Mouse (Mus musculus) heart, embryonic 13.5 days (tissue): ENCODE results near the gene Defb20. TPM values are rescaled to one million over a fixed set of nuclear protein-coding genes. Genes with fewer than 3 reads are reported as not detected.
"Not testable (repeated sequence)": the region's sequence is repeated elsewhere in the genome, so short reads cannot be mapped to it uniquely, and the experiment has no call there.

Source experiments
- ATAC-seq: fragments of 200-750 bp; cut with Nextera tagmentation; 2 replicates; pipeline ENCODE4 v1.8.0; 2017; ENCODE audit warnings: moderate TSS enrichment; ENCODE audit not compliant: insufficient number of reproducible peaks, low FRiP score, low TSS enrichment; ENCODE audit errors: extremely low read depth
- H3K27ac ChIP-seq: fragments of 300-500 bp; sonication (generic); replicated peaks from 2 replicates; pipeline ENCODE4 v1.5.1; 2015; ENCODE audit warnings: moderate library complexity, mild to moderate bottlenecking, inconsistent platforms
- H3K27me3 ChIP-seq: fragments of 300-500 bp; sonication (generic); replicated peaks from 2 replicates; pipeline ENCODE4 v1.6.1; 2015; ENCODE audit warnings: mild to moderate bottlenecking, inconsistent platforms
- H3K36me3 ChIP-seq: fragments of 300-500 bp; sonication (generic); 2 replicates; pipeline ENCODE4 v1.6.1; 2015; ENCODE audit warnings: mild to moderate bottlenecking, inconsistent platforms
- H3K4me1 ChIP-seq: fragments of 300-500 bp; sonication (generic); 2 replicates; pipeline ENCODE4 v1.6.1; 2015; ENCODE audit warnings: inconsistent platforms
- H3K4me2 ChIP-seq: fragments of 300-500 bp; sonication (generic); 2 replicates; pipeline ENCODE4 v1.6.1; 2015; ENCODE audit warnings: inconsistent platforms, mild to moderate bottlenecking, moderate library complexity
- H3K4me3 ChIP-seq: fragments of 300-500 bp; sonication (generic); 2 replicates; pipeline ENCODE4 v1.5.1; 2015; ENCODE audit warnings: moderate library complexity, mild to moderate bottlenecking, inconsistent platforms
- H3K9ac ChIP-seq: fragments of 300-500 bp; sonication (generic); 2 replicates; pipeline ENCODE4 v1.6.1; 2015; ENCODE audit warnings: inconsistent platforms, mild to moderate bottlenecking, moderate library complexity
- H3K9me3 ChIP-seq: fragments of 300-500 bp; sonication (generic); 2 replicates; pipeline ENCODE4 v1.6.1; 2016; ENCODE audit warnings: inconsistent platforms
- WGBS: fragments of 180-500 bp; shearing (Covaris S2); methylation state at CpG from one replicate; pipeline ENCODE4 v1.1.7; 2015; ENCODE audit warnings: mixed read lengths; 5-methylcytosine and 5-hydroxymethylcytosine counted together
- polyA plus RNA-seq: library from polyadenylated mRNA; unstranded; fragments of >200 nt; fragmentation: Nextera tagmentation; extraction: Ambion mirVana; gene quantifications from 2 replicates; pipeline ENCODE4 v1.2.1, GENCODE M21; 2015

Gene Defb20
- not detected in 2 replicates for polyA plus RNA-seq

- Histone ChIP-seq H3K9me3 (no peaks in the 10 kb centered on the region), H3K4me1 (no peaks in the 10 kb centered on the region), H3K27me3 (peaks cover 7% of the 10 kb centered on the region; the same call in 1 of the 2 replicates), H3K36me3 (no peaks in the 10 kb centered on the region), H3K9ac (no peak within 1 kb of the TSS), H3K4me2 (no peak within 1 kb of the TSS), H3K27ac (no peak within 1 kb of the TSS), H3K4me3 (no peak within 1 kb of the TSS)
- no peak for ATAC-seq
- WGBS, result 52% methylated on average over 2 of the region's 2 CpGs
Measured at GRCm38 (mm10) chr2:152476763-152477162, at the start of gene Defb20. TSS of gene Defb20 (plus strand) at chr2:152477063.

GRCm38 (mm10) chr2:152427493-152427892, 49.4 kb upstream of the Defb20 start:
- Histone ChIP-seq H3K36me3 (no peaks in the 10 kb centered on the region), H3K4me2 (peak overlapping the region; percentile 61), H3K4me1 (peaks cover 23% of the 10 kb centered on the region), H3K9me3 (peaks cover 5% of the 10 kb centered on the region; the same call in 1 of the 2 replicates), H3K27ac (no peak overlapping the region), H3K4me3 (peak overlapping the region; percentile 25), H3K27me3 (no peaks in the 10 kb centered on the region), H3K9ac (peak overlapping the region; percentile 45)
- ATAC-seq, result no peak
- 9% methylated on average over 12 of the region's 12 CpGs for WGBS

DNA sequence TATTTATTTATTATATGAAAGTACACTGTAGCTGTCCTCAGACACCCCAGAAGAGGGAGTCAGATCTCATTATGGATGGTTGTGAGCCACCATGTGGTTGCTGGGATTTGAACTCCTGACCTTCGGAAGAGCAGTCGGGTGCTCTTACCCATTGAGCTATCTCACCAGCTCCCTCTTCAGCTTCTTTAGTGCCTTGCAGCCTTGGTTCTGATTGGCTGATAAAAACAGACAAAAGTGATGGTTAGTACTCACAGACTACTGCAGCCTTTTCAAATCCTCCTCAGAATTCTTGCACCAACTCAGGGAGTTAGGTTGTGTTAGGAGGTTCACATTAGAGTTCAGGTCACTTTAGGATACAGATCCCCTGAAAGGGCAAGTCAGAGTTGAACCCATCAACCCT, 48.4 kb upstream of the Defb20 start:
- not testable (repeated sequence) for H3K9me3 ChIP-seq, ATAC-seq, H3K4me3 ChIP-seq, H3K27me3 ChIP-seq, H3K36me3 ChIP-seq, H3K27ac ChIP-seq, H3K9ac ChIP-seq, H3K4me2 ChIP-seq
- WGBS, result 83% methylated on average over 2 of the region's 2 CpGs
- H3K4me1 ChIP-seq, result peaks cover 23% of the 10 kb centered on the region

- no peak overlapping the region for H3K4me3 ChIP-seq
- H3K27ac ChIP-seq, result peak overlapping the region; percentile 96
- H3K4me2 ChIP-seq, result peak overlapping the region; percentile 69
- no peaks in the 10 kb centered on the region for H3K27me3 ChIP-seq
- ATAC-seq, result peak; percentile 51; the same call in 1 of the 2 replicates
- no peaks in the 10 kb centered on the region for H3K9me3 ChIP-seq
- H3K36me3 ChIP-seq, result no peaks in the 10 kb centered on the region
- 25% methylated on average over 7 of the region's 7 CpGs for WGBS
- peak overlapping the region; percentile 78 for H3K9ac ChIP-seq
- peaks cover 24% of the 10 kb centered on the region for H3K4me1 ChIP-seq
Measured at GRCm38 (mm10) chr2:152436405-152436901, 40.4 kb upstream of the Defb20 start.

DNA sequence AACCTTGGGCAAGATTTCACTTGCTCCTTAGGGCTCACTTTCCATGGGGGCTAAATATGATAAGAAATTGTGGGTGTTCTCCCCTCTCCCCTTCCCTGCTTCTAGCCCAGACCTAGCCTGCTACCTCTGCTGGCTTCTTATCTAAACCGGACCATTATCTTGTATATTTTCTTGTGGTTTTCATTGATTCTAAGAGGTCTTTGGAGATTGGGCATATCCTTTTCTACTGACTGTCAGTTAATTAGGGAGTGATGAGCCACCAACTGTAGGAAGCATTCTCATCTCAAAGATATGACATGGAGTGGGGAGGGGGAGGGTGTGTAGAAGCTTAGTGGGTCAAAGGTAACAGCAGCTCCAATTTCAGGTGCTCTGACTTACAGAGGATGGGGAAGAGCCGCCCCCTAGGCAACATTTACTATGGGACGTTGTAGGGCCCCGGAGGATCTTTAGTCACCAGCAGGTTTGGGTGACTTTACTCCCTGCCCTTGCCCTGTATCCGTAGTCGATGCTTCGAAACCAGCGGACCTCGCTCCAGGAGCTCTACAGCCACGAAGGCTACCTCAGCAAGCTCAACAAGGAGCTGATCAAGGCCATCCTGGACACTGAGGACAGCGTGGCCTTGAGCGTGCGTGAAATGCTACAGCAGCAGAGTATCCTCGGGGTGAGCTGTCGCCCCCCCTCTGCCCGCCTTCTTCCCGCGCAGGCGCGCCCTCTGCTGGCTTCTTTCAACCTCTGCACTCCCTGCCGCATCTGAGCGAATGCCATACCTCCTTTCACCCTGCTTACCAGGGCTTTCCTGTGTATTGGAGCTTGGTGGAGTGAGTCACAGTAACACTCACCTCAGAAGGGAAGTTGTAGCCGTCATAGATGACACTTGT, 39.6 kb upstream of the Defb20 start:
- Histone ChIP-seq H3K9me3 (no peaks in the 10 kb centered on the region), H3K4me1 (peaks cover 24% of the 10 kb centered on the region), H3K4me2 (peak overlapping the region; percentile 69), H3K27ac (peak overlapping the region; percentile 96), H3K27me3 (no peaks in the 10 kb centered on the region), H3K9ac (peak overlapping the region; percentile 78), H3K36me3 (no peaks in the 10 kb centered on the region), H3K4me3 (peak overlapping the region; percentile 38)
- WGBS, result 4% methylated on average over 23 of the region's 23 CpGs
- 0 out of 2 replicates have a peak, but pooled peaks have one; percentile 43 for ATAC-seq

GRCm38 (mm10) chr2:152438963-152439362, 37.9 kb upstream of the Defb20 start:
- no peak overlapping the region for H3K4me3 ChIP-seq
- H3K36me3 ChIP-seq, result no peaks in the 10 kb centered on the region
- no peak overlapping the region for H3K9ac ChIP-seq
- H3K4me1 ChIP-seq, result peaks cover 24% of the 10 kb centered on the region
- no peak overlapping the region for H3K4me2 ChIP-seq
- H3K27ac ChIP-seq, result no peak overlapping the region
- ATAC-seq, result no peak
- no peaks in the 10 kb centered on the region for H3K9me3 ChIP-seq
- WGBS, result 81% methylated on average over 1 of the region's 1 CpGs
- H3K27me3 ChIP-seq, result no peaks in the 10 kb centered on the region

DNA sequence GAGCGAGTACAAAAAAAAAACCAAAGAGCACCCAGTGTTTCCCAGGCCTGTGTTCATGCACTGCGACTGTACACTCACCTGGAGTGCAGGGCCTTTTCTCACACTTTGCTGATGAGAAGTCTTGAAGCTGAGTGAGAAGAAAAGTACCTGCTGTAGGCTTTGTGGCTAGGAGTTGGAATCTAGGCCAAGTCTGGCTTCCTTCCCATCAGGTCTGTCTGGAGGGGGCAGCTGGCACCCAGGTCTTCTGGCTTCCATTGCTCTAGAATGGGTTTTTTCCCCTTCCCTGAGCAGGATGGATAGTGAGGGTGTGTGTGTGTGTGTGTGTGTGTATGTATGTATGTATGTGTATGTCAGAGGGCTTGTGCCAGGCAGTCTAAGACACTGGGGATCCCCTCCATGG, 37.0 kb upstream of the Defb20 start:
- ATAC-seq, result no peak
- Histone ChIP-seq H3K4me3 (no peak overlapping the region), H3K27me3 (no peaks in the 10 kb centered on the region), H3K4me2 (no peak overlapping the region), H3K36me3 (no peaks in the 10 kb centered on the region), H3K9me3 (no peaks in the 10 kb centered on the region), H3K9ac (no peak overlapping the region), H3K4me1 (peaks cover 28% of the 10 kb centered on the region), H3K27ac (no peak overlapping the region)
- WGBS, result 80% methylated on average over 2 of the region's 2 CpGs

- no peak for ATAC-seq
- H3K9ac ChIP-seq, result no peak overlapping the region
- WGBS, result 81% methylated on average over 4 of the region's 4 CpGs
- H3K36me3 ChIP-seq, result no peaks in the 10 kb centered on the region
- H3K27ac ChIP-seq, result no peak overlapping the region
- peaks cover 18% of the 10 kb centered on the region for H3K4me1 ChIP-seq
- H3K4me3 ChIP-seq, result no peak overlapping the region
- no peaks in the 10 kb centered on the region for H3K27me3 ChIP-seq
- H3K4me2 ChIP-seq, result no peak overlapping the region
- no peaks in the 10 kb centered on the region for H3K9me3 ChIP-seq
Measured at GRCm38 (mm10) chr2:152442322-152442721, 34.5 kb upstream of the Defb20 start.

DNA sequence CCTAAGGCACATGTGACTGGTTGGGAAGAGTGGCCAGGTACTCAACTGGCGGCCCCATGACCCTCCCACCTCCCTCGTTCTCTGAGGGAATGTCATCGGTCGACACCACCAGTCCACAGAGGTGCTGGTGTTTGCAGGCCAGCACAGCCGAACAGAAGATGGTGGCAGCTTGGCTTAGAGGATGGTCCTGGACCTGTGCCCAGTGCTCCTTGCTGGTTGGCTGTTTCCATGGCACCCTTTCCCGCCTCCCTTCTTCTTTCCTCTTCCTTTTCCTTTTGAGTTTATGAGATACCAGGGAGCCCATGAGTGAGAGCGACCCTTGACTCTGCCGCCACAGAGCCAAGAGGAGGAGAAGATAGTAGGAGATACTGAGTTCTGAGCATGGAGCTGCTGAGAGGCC, 33.6 kb upstream of the Defb20 start:
- H3K4me3 ChIP-seq, result no peak overlapping the region
- H3K27ac ChIP-seq, result no peak overlapping the region
- H3K36me3 ChIP-seq, result no peaks in the 10 kb centered on the region
- no peak overlapping the region for H3K4me2 ChIP-seq
- 74% methylated on average over 8 of the region's 8 CpGs for WGBS
- no peak for ATAC-seq
- H3K27me3 ChIP-seq, result no peaks in the 10 kb centered on the region
- H3K4me1 ChIP-seq, result peaks cover 25% of the 10 kb centered on the region
- no peaks in the 10 kb centered on the region for H3K9me3 ChIP-seq
- H3K9ac ChIP-seq, result no peak overlapping the region

- no peaks in the 10 kb centered on the region for H3K9me3 ChIP-seq
- no peak overlapping the region for H3K9ac ChIP-seq
- 29% methylated on average over 2 of the region's 2 CpGs for WGBS
- H3K4me3 ChIP-seq, result no peak overlapping the region
- no peak overlapping the region for H3K4me2 ChIP-seq
- ATAC-seq, result no peak
- no peak overlapping the region for H3K27ac ChIP-seq
- H3K27me3 ChIP-seq, result no peaks in the 10 kb centered on the region
- peaks cover 25% of the 10 kb centered on the region for H3K4me1 ChIP-seq
- H3K36me3 ChIP-seq, result no peaks in the 10 kb centered on the region
Measured at GRCm38 (mm10) chr2:152446642-152447041, 30.2 kb upstream of the Defb20 start.

DNA sequence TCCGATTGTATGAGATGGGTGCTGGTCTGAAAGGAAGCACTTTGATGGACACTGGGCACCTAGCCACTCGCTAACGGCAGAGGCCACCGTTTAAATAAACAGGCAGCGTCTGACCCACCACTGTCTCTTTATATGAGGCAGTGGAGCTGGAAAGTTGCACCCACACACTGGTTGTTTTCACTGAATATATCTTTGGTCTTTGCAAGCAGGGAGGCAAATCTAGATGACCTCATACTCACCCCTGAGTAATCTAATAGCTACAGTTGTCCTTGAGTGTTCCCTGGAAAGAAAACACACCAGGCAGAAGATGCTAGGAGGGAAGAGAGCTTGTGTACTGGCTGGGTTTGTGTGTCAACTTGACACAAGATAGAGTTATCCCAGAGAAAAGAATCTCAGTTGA, 29.4 kb upstream of the Defb20 start:
- ATAC-seq, result no peak
- Histone ChIP-seq H3K4me1 (peaks cover 25% of the 10 kb centered on the region), H3K9ac (no peak overlapping the region), H3K4me3 (no peak overlapping the region), H3K4me2 (no peak overlapping the region), H3K27ac (no peak overlapping the region), H3K27me3 (no peaks in the 10 kb centered on the region), H3K9me3 (no peaks in the 10 kb centered on the region), H3K36me3 (no peaks in the 10 kb centered on the region)
- WGBS, result 16% methylated on average over 5 of the region's 5 CpGs

DNA sequence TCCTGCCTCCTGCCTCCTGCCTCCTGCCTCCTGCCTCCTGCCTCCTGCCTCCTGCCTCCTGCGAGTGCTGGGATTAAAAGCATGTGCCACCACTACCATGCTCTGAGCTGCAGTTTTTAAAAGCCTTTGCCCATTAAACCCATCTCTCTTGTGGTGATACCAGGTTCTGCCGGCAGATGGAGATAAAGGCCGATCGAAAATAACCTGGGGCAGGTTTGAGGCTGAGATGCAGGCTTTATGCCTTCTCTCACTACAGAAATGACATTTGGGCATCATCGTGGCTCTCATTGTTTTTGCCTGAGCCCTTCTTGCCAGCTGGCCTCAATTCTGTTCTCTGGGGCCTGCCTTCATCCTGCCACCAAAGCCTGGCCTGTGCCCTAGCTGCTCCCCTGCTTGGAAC, 26.6 kb upstream of the Defb20 start:
- 5% methylated on average over 5 of the region's 5 CpGs for WGBS
- no peak for ATAC-seq
- Histone ChIP-seq H3K27me3 (no peaks in the 10 kb centered on the region), H3K27ac (no peak overlapping the region), H3K4me1 (peaks cover 25% of the 10 kb centered on the region), H3K4me3 (no peak overlapping the region), H3K36me3 (no peaks in the 10 kb centered on the region), H3K9me3 (no peaks in the 10 kb centered on the region), H3K4me2 (no peak overlapping the region), H3K9ac (no peak overlapping the region)
